Mouse (Mus musculus) megakaryocyte, embryonic 14.5 days (primary cell): Measurements from ENCODE around the gene Rpl10. TPM values are rescaled to one million over a fixed set of nuclear protein-coding genes. Genes with fewer than 3 reads are reported as not detected.

Experiments used
- H3K27me3 ChIP-seq: replicated peaks from 2 replicates; pipeline ENCODE3; 2012; ENCODE audit warnings: inconsistent platforms
- H3K36me3 ChIP-seq: replicated peaks from 2 replicates; pipeline ENCODE3; 2012; ENCODE audit warnings: low read length, inconsistent platforms, mixed read lengths
- H3K4me1 ChIP-seq: 2 replicates; pipeline ENCODE4 v1.6.1; 2012; ENCODE audit warnings: inconsistent platforms
- H3K4me3 ChIP-seq: replicated peaks from 2 replicates; pipeline ENCODE3; 2012; ENCODE audit warnings: moderate library complexity, mild to moderate bottlenecking, inconsistent platforms
- H3K9me3 ChIP-seq: 2 replicates; pipeline ENCODE4 v1.6.1; 2012; ENCODE audit warnings: inconsistent platforms
- FLI1 ChIP-seq: IDR thresholded peaks from 2 replicates; pipeline ENCODE4 v1.6.1; 2012; ENCODE audit warnings: low read length, inconsistent platforms, mixed read lengths
- GATA1 ChIP-seq: IDR thresholded peaks from 3 replicates; pipeline ENCODE4 v1.6.1; 2012; ENCODE audit warnings: mixed read lengths, low read length, inconsistent platforms, borderline replicate concordance
- polyA plus RNA-seq: library from polyadenylated mRNA; stranded (reverse); fragments of >175 nt; gene quantifications from 2 replicates; pipeline ENCODE4 v1.2.3, GENCODE M21; 2012; ENCODE audit warnings: low replicate concordance; ENCODE audit not compliant: insufficient read depth

Rpl10 gene
- polyA plus RNA-seq, 1 experiment, result 1,584 TPM

GRCm38 (mm10) chrX:74304867-74305700 lies 34.5 kb downstream of the Rpl10 start, which contains the start of gene Gdi1:
Gdi1 (plus strand) TSS chrX:74304998.
- peaks cover 22% of the 10 kb centered on the region for H3K4me1 ChIP-seq
- TF ChIP-seq FLI1 (no peak), GATA1 (no peak)
- H3K36me3 ChIP-seq, result peaks cover 83% of the 10 kb centered on the region
- H3K9me3 ChIP-seq, result no peaks in the 10 kb centered on the region
- peak within 1 kb of the TSS; percentile 98 for H3K4me3 ChIP-seq
- H3K27me3 ChIP-seq, result peaks cover 23% of the 10 kb centered on the region

DNA sequence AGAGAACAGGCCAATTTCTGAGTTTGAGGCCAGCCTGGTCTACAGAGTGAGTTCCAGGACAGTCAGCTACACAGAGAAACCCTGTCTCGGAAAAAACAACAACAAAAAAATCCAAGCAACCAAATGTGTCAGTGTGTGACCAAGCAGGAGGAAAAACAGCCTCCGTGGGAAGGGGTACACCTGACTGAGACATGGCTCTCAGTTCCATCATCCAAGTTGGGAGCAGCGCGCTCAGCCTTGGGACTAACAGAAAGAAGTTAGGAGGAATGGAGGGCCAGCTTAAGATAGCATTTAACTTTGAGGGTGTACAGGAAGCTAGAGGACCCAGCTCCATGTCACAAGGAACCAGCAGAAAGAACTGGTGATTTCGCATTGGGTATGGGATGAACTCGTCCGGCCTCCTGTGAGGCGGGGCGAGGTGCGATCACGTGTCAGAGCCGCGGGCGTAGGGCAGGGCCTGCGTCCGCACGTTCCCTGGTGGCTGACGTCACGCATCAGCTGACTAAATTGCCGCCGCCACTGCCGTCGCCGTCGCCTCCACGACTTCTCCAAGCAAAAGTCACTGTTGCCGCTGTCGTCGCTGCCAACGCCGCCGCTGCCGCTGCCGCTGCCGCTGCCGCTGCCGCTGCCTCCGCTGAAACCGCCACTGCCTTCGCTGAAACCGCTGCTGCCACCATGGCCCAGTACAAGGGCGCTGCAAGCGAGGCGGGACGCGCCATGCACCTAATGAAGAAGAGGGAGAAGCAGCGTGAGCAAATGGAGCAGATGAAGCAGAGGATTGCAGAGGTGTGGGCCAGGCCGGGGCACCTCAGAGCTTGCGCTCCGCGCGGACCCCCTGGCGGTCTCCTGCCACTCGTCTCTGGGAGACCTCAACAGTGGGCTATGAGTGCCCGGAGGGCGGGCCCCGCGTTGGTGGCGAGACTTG lies 42.2 kb downstream of the Rpl10 start, which contains the start of gene Fam50a:
Fam50a (plus strand) TSS at position 494 of the 925 bp plus-strand sequence.
- Histone ChIP-seq H3K4me3 (peak within 1 kb of the TSS; percentile 96), H3K4me1 (peaks cover 30% of the 10 kb centered on the region), H3K9me3 (0 out of 2 replicates have a peak, but pooled peaks cover 4% of the 10 kb centered on the region), H3K36me3 (peaks cover 70% of the 10 kb centered on the region), H3K27me3 (peaks cover 12% of the 10 kb centered on the region)
- TF ChIP-seq FLI1 (no peak), GATA1 (no peak)

Other genes with a start within 250 kb of the Rpl10 start
- gene Irak1, start 246.9 kb upstream of the Rpl10 start, polyA plus RNA-seq, result 134 and 271 TPM in 2 replicates
- gene Opn1mw, start 143.3 kb upstream of the Rpl10 start, polyA plus RNA-seq, result not detected in 2 replicates
- 13.7 and 25.1 TPM in 2 replicates for gene Mecp2, start 135.4 kb upstream of the Rpl10 start, polyA plus RNA-seq
- gene Tex28, start 103.0 kb upstream of the Rpl10 start, polyA plus RNA-seq, result not detected in 2 replicates
- gene Tktl1, start 93.6 kb upstream of the Rpl10 start, polyA plus RNA-seq, result not detected in 2 replicates
- gene Flna, start 21.0 kb upstream of the Rpl10 start, polyA plus RNA-seq, result 106 and 299 TPM in 2 replicates
- 39.1 and 49.4 TPM in 2 replicates for gene Emd, start 16.1 kb upstream of the Rpl10 start, polyA plus RNA-seq
- gene Taz, start 11.1 kb downstream of the Rpl10 start, polyA plus RNA-seq, result 29.6 and 48.2 TPM in 2 replicates
- gene Dnase1l1, start 11.5 kb downstream of the Rpl10 start, polyA plus RNA-seq, result 2.8 TPM in 1 of 2 replicates, not detected in the other
- gene Atp6ap1, start 26.3 kb downstream of the Rpl10 start, polyA plus RNA-seq, result 10.7 and 29.6 TPM in 2 replicates
- 38.9 and 88.6 TPM in 2 replicates for gene Gdi1, start 34.2 kb downstream of the Rpl10 start, polyA plus RNA-seq
- 3.0 and 35.7 TPM in 2 replicates for gene Fam50a, start 42.2 kb downstream of the Rpl10 start, polyA plus RNA-seq
- 1.3 TPM in 1 of 2 replicates, not detected in the other for gene Plxna3, start 58.3 kb downstream of the Rpl10 start, polyA plus RNA-seq
- 7.0 and 8.9 TPM in 2 replicates for gene Lage3, start 82.8 kb downstream of the Rpl10 start, polyA plus RNA-seq
- 21.1 TPM in 1 of 2 replicates, not detected in the other for gene Ubl4a, start 102.4 kb downstream of the Rpl10 start, polyA plus RNA-seq
- 1.9 and 3.3 TPM in 2 replicates for gene Slc10a3, start 102.5 kb downstream of the Rpl10 start, polyA plus RNA-seq
- gene Fam3a, start 122.5 kb downstream of the Rpl10 start, polyA plus RNA-seq, result 4.0 and 8.8 TPM in 2 replicates
- 16.4 and 19.2 TPM in 2 replicates for gene Ikbkg, start 122.5 kb downstream of the Rpl10 start, polyA plus RNA-seq
- gene G6pdx, start 158.4 kb downstream of the Rpl10 start, polyA plus RNA-seq, result 5.2 and 16.4 TPM in 2 replicates
- not detected in 2 replicates for gene Gm6880, start 210.6 kb downstream of the Rpl10 start, polyA plus RNA-seq